Mouse (Mus musculus): ENCODE results near the gene Pspn. TPM values are rescaled to one million over a fixed set of nuclear protein-coding genes. Genes with fewer than 3 reads are reported as not detected.
A peak's percentile ranks its signal among the peaks of the same experiment; 100 is the strongest.

Gene Pspn
- polyA plus RNA-seq, 1 experiment from 2014 or later = not detected

GRCm38 (mm10) chr17:56990966-56991365 lies 8.9 kb downstream of the Pspn start:
- Histone ChIP-seq H3K4me3 (peak overlapping the region; percentile 85), H3K9ac (0 out of 2 replicates have a peak overlapping the region, but pooled peaks have one; percentile 83), H3K9me3 (no peaks in the 10 kb centered on the region), H3K27ac (no peak overlapping the region), H3K27me3 (no peaks in the 10 kb centered on the region), H3K4me2 (peak overlapping the region; percentile 72), H3K36me3 (peaks cover 46% of the 10 kb centered on the region), H3K4me1 (peaks cover 12% of the 10 kb centered on the region)
- ATAC-seq (ENCODE audit: insufficient number of reproducible peaks, low FRiP score, low TSS enrichment, low read depth) = no peak
- WGBS = 71% methylated on average over 2 of the region's 2 CpGs

- peak within 1 kb of the TSS; percentile 85 for H3K4me3 ChIP-seq
- H3K36me3 ChIP-seq = peaks cover 38% of the 10 kb centered on the region
- WGBS = under 1% methylated on average over 52 of the region's 52 CpGs
- H3K9me3 ChIP-seq = no peaks in the 10 kb centered on the region
- H3K4me1 ChIP-seq = peaks cover 12% of the 10 kb centered on the region
- no peaks in the 10 kb centered on the region for H3K27me3 ChIP-seq
- ATAC-seq (ENCODE audit: insufficient number of reproducible peaks, low FRiP score, low TSS enrichment, low read depth) = peak; percentile 96
- peak within 1 kb of the TSS; percentile 78 for H3K27ac ChIP-seq
- H3K9ac ChIP-seq = peak within 1 kb of the TSS; percentile 83
- peak within 1 kb of the TSS; percentile 72 for H3K4me2 ChIP-seq
These were observed 9.6 kb downstream of the Pspn start, which contains the start of gene Clpp for GRCm38 (mm10) chr17:56990115-56990746. TSS of gene Clpp (plus strand) at chr17:56990305.

- peaks cover 12% of the 10 kb centered on the region for H3K4me1 ChIP-seq
- H3K9me3 ChIP-seq = no peaks in the 10 kb centered on the region
- H3K36me3 ChIP-seq = peaks cover 32% of the 10 kb centered on the region
- H3K4me2 ChIP-seq = peak overlapping the region; percentile 72
- peak overlapping the region; percentile 78 for H3K27ac ChIP-seq
- H3K4me3 ChIP-seq = peak overlapping the region; percentile 85
- H3K9ac ChIP-seq = peak overlapping the region; percentile 42; the same call in 1 of the 2 replicates
- H3K27me3 ChIP-seq = no peaks in the 10 kb centered on the region
- ATAC-seq (ENCODE audit: insufficient number of reproducible peaks, low FRiP score, low TSS enrichment, low read depth) = peak; percentile 86
- 3% methylated on average over 25 of the region's 25 CpGs for WGBS
These were observed 10.2 kb downstream of the Pspn start for GRCm38 (mm10) chr17:56989467-56990114.

- ATAC-seq (ENCODE audit: insufficient number of reproducible peaks, low FRiP score, low TSS enrichment, low read depth) = no peak
- no peaks in the 10 kb centered on the region for H3K9me3 ChIP-seq
- WGBS = 67% methylated on average over 7 of the region's 7 CpGs
- H3K4me2 ChIP-seq = peak overlapping the region; percentile 72
- no peaks in the 10 kb centered on the region for H3K27me3 ChIP-seq
- no peak overlapping the region for H3K27ac ChIP-seq
- H3K36me3 ChIP-seq = peaks cover 26% of the 10 kb centered on the region
- H3K4me1 ChIP-seq = peaks cover 12% of the 10 kb centered on the region
- no peak overlapping the region for H3K9ac ChIP-seq
- peak overlapping the region; percentile 85 for H3K4me3 ChIP-seq
These were observed 10.8 kb downstream of the Pspn start for GRCm38 (mm10) chr17:56988921-56989430.

- no peaks in the 10 kb centered on the region for H3K27me3 ChIP-seq
- no peaks in the 10 kb centered on the region for H3K9me3 ChIP-seq
- H3K4me3 ChIP-seq = no peak overlapping the region
- peaks cover 20% of the 10 kb centered on the region for H3K36me3 ChIP-seq
- no peak overlapping the region for H3K27ac ChIP-seq
- WGBS = 79% methylated on average over 7 of the region's 7 CpGs
- H3K4me1 ChIP-seq = peaks cover 12% of the 10 kb centered on the region
- ATAC-seq (ENCODE audit: insufficient number of reproducible peaks, low FRiP score, low TSS enrichment, low read depth) = no peak
- H3K9ac ChIP-seq = no peak overlapping the region
- H3K4me2 ChIP-seq = no peak overlapping the region
These were observed 11.4 kb downstream of the Pspn start for GRCm38 (mm10) chr17:56988441-56988840.

- Histone ChIP-seq H3K27ac (no peak overlapping the region), H3K4me2 (no peak overlapping the region), H3K9me3 (no peaks in the 10 kb centered on the region), H3K4me1 (peaks cover 8% of the 10 kb centered on the region), H3K9ac (no peak overlapping the region), H3K27me3 (no peaks in the 10 kb centered on the region), H3K4me3 (no peak overlapping the region), H3K36me3 (no peaks in the 10 kb centered on the region)
- ATAC-seq (ENCODE audit: insufficient number of reproducible peaks, low FRiP score, low TSS enrichment, low read depth) = no peak
- 86% methylated on average over 3 of the region's 3 CpGs for WGBS
These were observed 13.6 kb downstream of the Pspn start for GRCm38 (mm10) chr17:56986105-56986805.

GRCm38 (mm10) chr17:56985656-56986055 lies 14.2 kb downstream of the Pspn start:
- no peak for ATAC-seq (ENCODE audit: insufficient number of reproducible peaks, low FRiP score, low TSS enrichment, low read depth)
- Histone ChIP-seq H3K4me1 (peaks cover 2% of the 10 kb centered on the region), H3K4me3 (no peak overlapping the region), H3K9me3 (no peaks in the 10 kb centered on the region), H3K9ac (no peak overlapping the region), H3K4me2 (no peak overlapping the region), H3K27ac (no peak overlapping the region), H3K27me3 (no peaks in the 10 kb centered on the region), H3K36me3 (no peaks in the 10 kb centered on the region)
- WGBS = 64% methylated on average over 3 of the region's 3 CpGs

- H3K36me3 ChIP-seq = no peaks in the 10 kb centered on the region
- H3K4me2 ChIP-seq = no peak overlapping the region
- no peaks in the 10 kb centered on the region for H3K27me3 ChIP-seq
- ATAC-seq (ENCODE audit: insufficient number of reproducible peaks, low FRiP score, low TSS enrichment, low read depth) = no peak
- H3K9ac ChIP-seq = no peak overlapping the region
- WGBS = 75% methylated on average over 9 of the region's 9 CpGs
- no peaks in the 10 kb centered on the region for H3K9me3 ChIP-seq
- H3K27ac ChIP-seq = no peak overlapping the region
- H3K4me3 ChIP-seq = no peak overlapping the region
- peaks cover 2% of the 10 kb centered on the region; the same call in 1 of the 2 replicates for H3K4me1 ChIP-seq
These were observed 14.9 kb downstream of the Pspn start for GRCm38 (mm10) chr17:56984886-56985285.

GRCm38 (mm10) chr17:56982013-56982412 lies 17.8 kb downstream of the Pspn start, which contains the start of gene Acer1:
TSS of gene Acer1 (minus strand) at chr17:56982126.
- Histone ChIP-seq H3K4me3 (no peak within 1 kb of the TSS), H3K9me3 (no peaks in the 10 kb centered on the region), H3K27ac (no peak within 1 kb of the TSS; the same call in 1 of the 2 replicates), H3K36me3 (no peaks in the 10 kb centered on the region), H3K9ac (no peak within 1 kb of the TSS), H3K27me3 (no peaks in the 10 kb centered on the region), H3K4me1 (no peaks in the 10 kb centered on the region), H3K4me2 (no peak within 1 kb of the TSS)
- no peak for ATAC-seq (ENCODE audit: insufficient number of reproducible peaks, low FRiP score, low TSS enrichment, low read depth)
- WGBS = 67% methylated on average over 5 of the region's 5 CpGs

- no peaks in the 10 kb centered on the region for H3K27me3 ChIP-seq
- H3K4me2 ChIP-seq = no peak overlapping the region
- no peak overlapping the region for H3K9ac ChIP-seq
- H3K9me3 ChIP-seq = no peaks in the 10 kb centered on the region
- WGBS = 55% methylated on average over 7 of the region's 7 CpGs
- no peak overlapping the region for H3K4me3 ChIP-seq
- H3K36me3 ChIP-seq = no peaks in the 10 kb centered on the region
- no peak for ATAC-seq (ENCODE audit: insufficient number of reproducible peaks, low FRiP score, low TSS enrichment, low read depth)
- H3K4me1 ChIP-seq = no peaks in the 10 kb centered on the region
- no peak overlapping the region for H3K27ac ChIP-seq
These were observed 18.8 kb downstream of the Pspn start for GRCm38 (mm10) chr17:56981049-56981448.

- Histone ChIP-seq H3K36me3 (no peaks in the 10 kb centered on the region), H3K9ac (no peak overlapping the region), H3K9me3 (no peaks in the 10 kb centered on the region), H3K27me3 (no peaks in the 10 kb centered on the region), H3K4me3 (no peak overlapping the region), H3K27ac (no peak overlapping the region), H3K4me1 (no peaks in the 10 kb centered on the region; the same call in 1 of the 2 replicates), H3K4me2 (no peak overlapping the region)
- no peak for ATAC-seq (ENCODE audit: insufficient number of reproducible peaks, low FRiP score, low TSS enrichment, low read depth)
- 19% methylated on average over 5 of the region's 8 CpGs for WGBS
These were observed 20.3 kb downstream of the Pspn start for GRCm38 (mm10) chr17:56979524-56979923.
